Mouse (Mus musculus) 416B (cell line): Measurements from ENCODE around the gene Tigar.
A peak's percentile ranks its signal among the peaks of the same experiment; 100 is the strongest.

Source experiments
- DNase-seq: peaks from one replicate; pipeline ENCODE4 v3.0.0; 2011; ENCODE audit warnings: low read depth

Gene Tigar

DNA sequence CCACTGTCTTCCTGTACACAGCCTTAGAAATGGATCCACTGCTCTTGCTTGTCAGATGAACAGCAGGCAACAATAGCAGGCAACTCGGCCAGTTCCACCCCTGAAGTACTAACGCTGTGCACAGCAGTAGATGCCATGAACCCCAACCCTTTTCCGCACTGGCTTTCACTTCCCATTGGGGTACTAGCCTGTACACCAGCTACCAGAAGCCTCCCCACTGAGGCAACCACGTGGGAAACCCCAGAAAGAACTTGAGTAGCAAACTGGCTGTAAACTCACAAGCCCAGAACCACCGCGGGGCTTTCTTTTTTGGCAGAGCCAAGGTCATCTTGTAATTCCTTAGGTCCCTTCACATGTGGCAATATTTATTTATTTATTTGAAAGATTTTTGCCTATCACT lies 27.5 kb downstream of the Tigar start:
- DNase-seq, result no peak

- DNase-seq, result no peak
These were observed 29.3 kb downstream of the Tigar start for GRCm38 (mm10) chr6:127079867-127080731.

DNA sequence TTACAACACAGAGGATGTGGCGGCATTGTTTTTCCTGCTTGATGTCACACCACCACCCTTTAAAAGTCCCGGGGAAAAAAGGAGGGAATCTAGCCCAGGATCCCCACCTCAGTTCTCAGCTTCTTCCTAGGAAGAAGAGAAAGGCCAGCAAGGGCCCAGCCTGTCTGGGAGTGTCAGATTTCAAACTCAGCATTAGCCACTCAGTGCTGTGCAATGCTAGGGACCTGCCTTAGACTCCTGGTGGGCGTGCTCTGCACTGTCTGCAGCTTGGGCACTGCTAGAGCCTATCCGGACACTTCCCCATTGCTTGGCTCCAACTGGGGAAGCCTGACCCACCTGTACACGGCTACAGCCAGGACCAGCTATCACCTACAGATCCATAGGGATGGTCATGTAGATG lies 36.5 kb downstream of the Tigar start, which contains the start of gene Fgf23:
TSS of gene Fgf23 (plus strand) at position 86 of the 400 bp plus-strand sequence.
- peak; percentile 63 for DNase-seq

GRCm38 (mm10) chr6:127064815-127065214 lies 44.5 kb downstream of the Tigar start:
- DNase-seq, result no peak

DNA sequence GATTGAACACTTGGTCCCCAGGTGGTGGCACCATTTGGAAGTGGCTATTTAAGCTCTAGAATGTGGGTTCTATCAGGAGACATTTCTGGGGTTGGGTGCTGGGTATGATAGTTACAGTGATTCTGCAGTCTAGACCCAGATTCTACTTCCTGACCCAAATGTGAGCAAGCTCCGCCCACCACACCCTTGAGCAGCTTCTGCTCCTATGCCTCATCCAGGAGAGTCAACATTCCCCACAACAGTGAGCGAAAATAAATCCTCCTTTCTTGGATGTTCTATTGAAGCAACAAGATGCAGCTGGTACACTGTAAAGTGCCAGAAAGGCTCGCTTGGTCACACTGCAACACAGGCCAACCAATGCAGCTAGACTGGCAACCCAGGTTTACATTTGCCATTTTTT lies 45.4 kb downstream of the Tigar start:
- DNase-seq, result no peak

- DNase-seq, result no peak
These were observed 49.4 kb downstream of the Tigar start for GRCm38 (mm10) chr6:127059975-127060374.

DNA sequence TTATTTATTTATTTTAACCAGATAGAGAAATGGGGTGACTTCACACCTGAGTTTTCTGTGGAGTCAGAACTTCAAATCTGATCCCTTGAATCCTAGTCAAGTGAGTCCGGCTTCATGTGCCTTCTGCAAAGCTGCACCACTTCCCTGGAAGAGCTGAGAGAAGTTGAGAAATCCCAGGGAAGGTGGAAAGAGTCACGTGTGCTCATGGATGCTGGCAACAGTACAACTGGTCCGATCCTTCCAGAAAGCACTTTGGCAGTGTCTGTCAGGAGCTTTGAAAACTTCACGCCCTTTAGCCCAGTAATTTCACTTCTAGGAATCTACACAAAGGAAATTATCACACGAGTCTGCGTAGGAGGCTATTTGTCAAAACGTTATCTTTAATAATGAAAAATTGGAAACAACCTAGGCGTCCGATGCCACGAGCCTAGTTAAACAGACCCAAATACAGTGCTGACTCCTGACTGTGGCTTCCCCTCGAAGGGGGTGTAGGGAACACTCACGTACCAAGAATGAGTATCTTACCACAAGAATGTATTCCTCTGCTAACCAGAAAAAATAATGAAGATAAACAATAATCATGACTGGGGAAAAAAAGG lies 52.3 kb downstream of the Tigar start:
- DNase-seq, result no peak

- no peak for DNase-seq
These were observed 58.5 kb downstream of the Tigar start for GRCm38 (mm10) chr6:127050847-127051246.

DNA sequence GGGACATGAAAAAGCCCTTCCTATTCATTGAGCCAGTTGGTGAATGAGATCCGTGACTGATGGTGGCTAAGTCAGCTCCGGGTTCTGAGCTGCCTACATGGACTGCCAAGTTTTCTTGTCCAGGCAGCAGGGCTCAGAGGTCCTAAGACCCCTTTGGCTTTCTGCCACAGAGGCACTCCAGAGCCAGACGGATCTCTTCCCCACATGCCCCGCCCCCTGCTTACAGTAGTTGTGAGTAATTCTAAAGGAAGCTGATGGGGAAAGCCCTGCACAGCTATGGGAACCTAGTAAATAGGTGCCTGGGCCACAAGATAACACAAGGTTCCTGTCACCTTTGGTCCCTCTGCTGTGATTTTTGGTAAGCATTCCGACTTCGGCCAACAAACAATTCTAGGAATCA lies 64.4 kb downstream of the Tigar start:
- DNase-seq, result peak; percentile 20
